Mouse (Mus musculus) embryonic fibroblast, embryonic 13.5 days (primary cell): ENCODE measurements around the gene Dock8. TPM values are rescaled to one million over a fixed set of nuclear protein-coding genes. Genes with fewer than 3 reads are reported as not detected.
A peak's percentile ranks its signal among the peaks of the same experiment; 100 is the strongest.
"Not testable (repeated sequence)": the region's sequence is repeated elsewhere in the genome, so short reads cannot be mapped to it uniquely, and the experiment has no call there.

Experiments used
- H3K27ac ChIP-seq: 2 replicates; pipeline ENCODE4 v1.5.1; 2012; ENCODE audit warnings: low read length, control low read depth, inconsistent platforms; ENCODE audit not compliant: insufficient read depth
- H3K4me1 ChIP-seq: 2 replicates; pipeline ENCODE4 v1.6.1; 2011; ENCODE audit warnings: low read length; ENCODE audit not compliant: control insufficient read depth, insufficient read depth
- H3K4me3 ChIP-seq: 2 replicates; pipeline ENCODE4 v1.5.1; 2011; ENCODE audit warnings: mild to moderate bottlenecking, control low read depth, low read length; ENCODE audit not compliant: insufficient read depth
- CTCF ChIP-seq: IDR thresholded peaks from 2 replicates; pipeline ENCODE4 v1.5.1; 2011; ENCODE audit warnings: mild to moderate bottlenecking, control low read depth, low read length, moderate library complexity, borderline replicate concordance; ENCODE audit not compliant: insufficient read depth
- POLR2A ChIP-seq: IDR thresholded peaks from 2 replicates; pipeline ENCODE4 v1.6.1; 2011; ENCODE audit warnings: low read depth, mild to moderate bottlenecking, control low read depth, low read length, moderate library complexity
- polyA plus RNA-seq: library from polyadenylated mRNA; stranded (reverse); fragments of >200 nt; gene quantifications from 2 replicates; pipeline ENCODE4 v1.2.4, GENCODE M21; 2011; ENCODE audit warnings: low read depth; ENCODE audit not compliant: missing spikeins, insufficient read length

Dock8 gene
- polyA plus RNA-seq, 1 experiment: 0.44 TPM

- TF ChIP-seq CTCF (no peak), POLR2A (no peak)
- Histone ChIP-seq H3K4me1 (peaks cover 7% of the 10 kb centered on the region; the same call in 1 of the 2 replicates), H3K27ac (no peak overlapping the region), H3K4me3 (no peak overlapping the region)
Observed at GRCm38 (mm10) chr19:24996815-24997704, 2.3 kb upstream of the Dock8 start.

GRCm38 (mm10) chr19:24998561-24998960, 773 bp upstream of the Dock8 start:
- Histone ChIP-seq H3K4me3 (no peak overlapping the region), H3K27ac (no peak overlapping the region), H3K4me1 (peaks cover 7% of the 10 kb centered on the region; the same call in 1 of the 2 replicates)
- TF ChIP-seq POLR2A (no peak), CTCF (no peak)

GRCm38 (mm10) chr19:25000153-25000552, 819 bp downstream of the Dock8 start:
- peak overlapping the region; percentile 48; the same call in 1 of the 2 replicates for H3K4me3 ChIP-seq
- no peak overlapping the region for H3K27ac ChIP-seq
- TF ChIP-seq POLR2A (no peak), CTCF (no peak)
- peaks cover 3% of the 10 kb centered on the region; the same call in 1 of the 2 replicates for H3K4me1 ChIP-seq

GRCm38 (mm10) chr19:25002032-25002431, 2.7 kb downstream of the Dock8 start:
- TF ChIP-seq CTCF: no peak

GRCm38 (mm10) chr19:25002828-25003227, 3.5 kb downstream of the Dock8 start:
- TF ChIP-seq POLR2A (no peak), CTCF (no peak)
- Histone ChIP-seq H3K27ac (no peak overlapping the region), H3K4me3 (no peak overlapping the region), H3K4me1 (no peaks in the 10 kb centered on the region)

More at GRCm38 (mm10) chr19:25002032-25002431, 2.7 kb downstream of the Dock8 start:
- no peaks in the 10 kb centered on the region for H3K4me1 ChIP-seq
- no peak overlapping the region for H3K27ac ChIP-seq
- H3K4me3 ChIP-seq: no peak overlapping the region

GRCm38 (mm10) chr19:25003810-25004209, 4.5 kb downstream of the Dock8 start:
- Histone ChIP-seq H3K27ac (no peak overlapping the region), H3K4me3 (no peak overlapping the region), H3K4me1 (no peaks in the 10 kb centered on the region)
- TF ChIP-seq POLR2A (no peak), CTCF (no peak)

- Histone ChIP-seq H3K4me1 (no peaks in the 10 kb centered on the region), H3K4me3 (no peak overlapping the region), H3K27ac (no peak overlapping the region)
- TF ChIP-seq POLR2A (no peak), CTCF (no peak)
Observed at GRCm38 (mm10) chr19:25006686-25007085, 7.4 kb downstream of the Dock8 start.

- no peak overlapping the region for H3K27ac ChIP-seq
- TF ChIP-seq CTCF: no peak
- TF ChIP-seq POLR2A: no peak
- H3K4me3 ChIP-seq: no peak overlapping the region
- no peaks in the 10 kb centered on the region for H3K4me1 ChIP-seq
Observed at GRCm38 (mm10) chr19:25008509-25008908, 9.2 kb downstream of the Dock8 start.

GRCm38 (mm10) chr19:25022766-25023165, 23.4 kb downstream of the Dock8 start:
- H3K27ac ChIP-seq: no peak overlapping the region
- H3K4me1 ChIP-seq: no peaks in the 10 kb centered on the region
- H3K4me3 ChIP-seq: no peak overlapping the region
- no peak for TF ChIP-seq POLR2A
- TF ChIP-seq CTCF: no peak

GRCm38 (mm10) chr19:25031765-25032164, 32.4 kb downstream of the Dock8 start:
- TF ChIP-seq POLR2A (no peak), CTCF (no peak)
- Histone ChIP-seq H3K4me1 (no peaks in the 10 kb centered on the region), H3K4me3 (no peak overlapping the region), H3K27ac (no peak overlapping the region)

GRCm38 (mm10) chr19:25033008-25033407, 33.7 kb downstream of the Dock8 start:
- H3K4me3 ChIP-seq, H3K4me1 ChIP-seq, H3K27ac ChIP-seq: not testable (repeated sequence)
